Mouse (Mus musculus) limb, embryonic 11.5 days (tissue): ENCODE results near the gene Brms1l. TPM values are rescaled to one million over a fixed set of nuclear protein-coding genes. Genes with fewer than 3 reads are reported as not detected.

ENCODE experiments used
- microRNA-seq: library from miRNA; unstranded; fragments of <30 nt; microRNA quantifications from one replicate; pipeline ENCODE4, GENCODE M21; 2016
- polyA plus RNA-seq: library from polyadenylated mRNA; unstranded; fragments of >200 nt; fragmentation: Nextera tagmentation; extraction: Ambion mirVana; gene quantifications from 2 replicates; pipeline ENCODE4 v1.2.1, GENCODE M21; 2014

Brms1l gene
- polyA plus RNA-seq, 1 experiment from 2014 or later, result 39.7 TPM

Small RNA genes lying within 50 kb of the gene (microRNA-seq; reads per million reads assigned to microRNA genes)
- gene Gm23394, result 2.7 reads per million

Other genes with a start within 250 kb of the Brms1l start
- 0.07 TPM in 1 of 2 replicates, not detected in the other for gene Insm2, start 236.9 kb upstream of the Brms1l start, polyA plus RNA-seq
- gene Ralgapa1, start 15.2 kb upstream of the Brms1l start, polyA plus RNA-seq, result 15.5 and 15.7 TPM in 2 replicates